Mouse (Mus musculus): Measurements from ENCODE around the gene Prr22. TPM values are rescaled to one million over a fixed set of nuclear protein-coding genes. Genes with fewer than 3 reads are reported as not detected.

Gene Prr22
- 0.84 and 1.5 TPM in 2 replicates for polyA plus RNA-seq (2015; fragmentation: Nextera tagmentation; extraction: Ambion mirVana)

GRCm38 (mm10) chr17:56769950-56770349 lies at the start of gene Prr22:
TSS of gene Prr22 (plus strand) at chr17:56770250.
- no peak within 1 kb of the TSS for H3K9ac ChIP-seq (ENCODE audit: low read length)
- no peak for ATAC-seq (ENCODE audit: low read depth)
- peaks cover 5% of the 10 kb centered on the region for H3K4me1 ChIP-seq (replicated peaks; ENCODE audit: control insufficient read depth, insufficient read depth, low read length)
- peaks cover 28% of the 10 kb centered on the region for H3K36me3 ChIP-seq (ENCODE audit: control insufficient read depth, insufficient read depth, low read length)
- H3K4me2 ChIP-seq (ENCODE audit: low read depth, low read length), result no peak within 1 kb of the TSS
- H3K9me3 ChIP-seq (ENCODE audit: control insufficient read depth, low read length), result no peaks in the 10 kb centered on the region
- no peaks in the 10 kb centered on the region for H3K27me3 ChIP-seq (ENCODE audit: control insufficient read depth, insufficient read depth, low read depth, low read length)
- H3K27ac ChIP-seq (ENCODE audit: low read length), result no peak within 1 kb of the TSS
- WGBS, result 93% methylated on average over 5 of the region's 5 CpGs
- no peak within 1 kb of the TSS for H3K4me3 ChIP-seq (ENCODE audit: low read length)

DNA sequence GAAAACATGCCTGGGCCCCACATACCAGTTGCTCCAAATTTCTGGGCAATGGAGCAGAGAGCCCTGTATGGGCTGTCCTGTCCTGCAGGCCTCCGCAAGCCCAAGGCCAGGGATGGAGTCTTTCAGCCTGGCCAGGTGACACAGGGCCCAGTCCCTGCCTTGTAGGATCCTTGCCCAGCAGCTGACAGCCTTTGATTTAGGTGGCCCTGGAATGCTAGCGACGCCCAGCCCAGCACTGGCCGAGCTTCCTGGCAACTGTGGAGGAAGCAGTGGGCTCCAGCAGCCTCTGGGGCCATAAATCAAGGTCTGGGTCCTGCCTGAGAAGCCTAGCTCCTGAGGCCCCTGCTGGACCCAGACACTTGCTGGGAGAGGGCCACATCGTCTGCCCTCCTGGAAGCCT lies 47.6 kb upstream of the Prr22 start:
- Histone ChIP-seq H3K4me2 (ENCODE audit: low read depth, low read length) (no peak overlapping the region), H3K9me3 (ENCODE audit: control insufficient read depth, low read length) (peaks cover 3% of the 10 kb centered on the region), H3K4me1 (replicated peaks; ENCODE audit: control insufficient read depth, insufficient read depth, low read length) (peaks cover 16% of the 10 kb centered on the region), H3K4me3 (ENCODE audit: low read length) (no peak overlapping the region), H3K27ac (ENCODE audit: low read length) (peak overlapping the region; percentile 8; the same call in 1 of the 2 replicates), H3K36me3 (ENCODE audit: control insufficient read depth, insufficient read depth, low read length) (peaks cover 17% of the 10 kb centered on the region), H3K27me3 (ENCODE audit: control insufficient read depth, insufficient read depth, low read depth, low read length) (no peaks in the 10 kb centered on the region), H3K9ac (ENCODE audit: low read length) (peak overlapping the region; percentile 24)
- WGBS, result 65% methylated on average over 5 of the region's 5 CpGs
- no peak for ATAC-seq (ENCODE audit: low read depth)

- H3K36me3 ChIP-seq (ENCODE audit: control insufficient read depth, insufficient read depth, low read length), result peaks cover 17% of the 10 kb centered on the region
These were observed 46.5 kb upstream of the Prr22 start for GRCm38 (mm10) chr17:56723419-56724161.

DNA sequence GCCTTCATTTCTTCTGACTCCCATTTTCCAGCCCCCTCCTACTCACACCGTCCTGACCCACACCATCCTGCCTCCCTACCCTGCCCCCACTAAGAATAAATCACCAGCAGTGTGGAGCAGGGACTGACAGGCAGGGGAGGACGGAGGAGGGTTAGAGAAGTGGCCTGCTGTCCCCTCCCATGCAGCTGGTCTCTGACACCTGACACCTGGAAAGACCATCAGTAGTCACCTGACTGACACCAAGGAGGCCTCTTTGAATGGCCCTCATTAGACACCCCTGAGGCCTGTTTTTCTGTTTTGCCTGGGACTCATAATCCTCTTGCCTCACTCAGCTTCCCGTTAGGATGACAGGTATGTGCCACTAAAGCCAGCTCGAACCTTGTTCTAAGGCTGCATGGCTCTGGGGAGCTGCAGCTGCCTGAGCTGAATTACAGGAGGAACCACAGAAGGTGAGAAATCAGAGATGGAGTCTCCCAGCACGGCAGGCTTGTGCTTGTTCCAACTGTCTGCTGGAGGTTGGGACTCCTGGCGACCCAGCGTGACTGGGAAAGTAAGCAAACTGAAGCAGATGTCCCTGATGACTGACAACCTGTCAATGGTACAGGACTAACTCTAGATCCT lies 42.9 kb upstream of the Prr22 start:
- 0 out of 2 replicates have a peak overlapping the region, but pooled peaks have one; percentile 40 for H3K9ac ChIP-seq (ENCODE audit: low read length)
- peaks cover 3% of the 10 kb centered on the region for H3K9me3 ChIP-seq (ENCODE audit: control insufficient read depth, low read length)
- no peaks in the 10 kb centered on the region for H3K27me3 ChIP-seq (ENCODE audit: control insufficient read depth, insufficient read depth, low read depth, low read length)
- no peak overlapping the region; the same call in 1 of the 2 replicates for H3K4me2 ChIP-seq (ENCODE audit: low read depth, low read length)
- peaks cover 11% of the 10 kb centered on the region for H3K36me3 ChIP-seq (ENCODE audit: control insufficient read depth, insufficient read depth, low read length)
- WGBS, result 14% methylated on average over 7 of the region's 7 CpGs
- peaks cover 26% of the 10 kb centered on the region for H3K4me1 ChIP-seq (replicated peaks; ENCODE audit: control insufficient read depth, insufficient read depth, low read length)
- 0 out of 2 replicates have a peak overlapping the region, but pooled peaks have one; percentile 46 for H3K27ac ChIP-seq (ENCODE audit: low read length)
- no peak for ATAC-seq (ENCODE audit: low read depth)
- H3K4me3 ChIP-seq (ENCODE audit: low read length), result no peak overlapping the region

More at GRCm38 (mm10) chr17:56723419-56724161, 46.5 kb upstream of the Prr22 start:
- peaks cover 3% of the 10 kb centered on the region for H3K9me3 ChIP-seq (ENCODE audit: control insufficient read depth, low read length)
- no peaks in the 10 kb centered on the region for H3K27me3 ChIP-seq (ENCODE audit: control insufficient read depth, insufficient read depth, low read depth, low read length)
- H3K27ac ChIP-seq (ENCODE audit: low read length), result no peak overlapping the region
- H3K4me2 ChIP-seq (ENCODE audit: low read depth, low read length), result no peak overlapping the region
- no peak overlapping the region for H3K4me3 ChIP-seq (ENCODE audit: low read length)
- no peak overlapping the region for H3K9ac ChIP-seq (ENCODE audit: low read length)
- ATAC-seq (ENCODE audit: low read depth), result no peak
- peaks cover 24% of the 10 kb centered on the region for H3K4me1 ChIP-seq (replicated peaks; ENCODE audit: control insufficient read depth, insufficient read depth, low read length)
- 68% methylated on average over 11 of the region's 11 CpGs for WGBS

GRCm38 (mm10) chr17:56727659-56728058 lies 42.4 kb upstream of the Prr22 start:
- peak overlapping the region; percentile 40; the same call in 1 of the 2 replicates for H3K9ac ChIP-seq (ENCODE audit: low read length)
- peaks cover 26% of the 10 kb centered on the region for H3K4me1 ChIP-seq (replicated peaks; ENCODE audit: control insufficient read depth, insufficient read depth, low read length)
- peak overlapping the region; percentile 23 for H3K4me2 ChIP-seq (ENCODE audit: low read depth, low read length)
- H3K4me3 ChIP-seq (ENCODE audit: low read length), result no peak overlapping the region
- H3K9me3 ChIP-seq (ENCODE audit: control insufficient read depth, low read length), result peaks cover 3% of the 10 kb centered on the region
- ATAC-seq (ENCODE audit: low read depth), result peak; percentile 19
- no peaks in the 10 kb centered on the region for H3K27me3 ChIP-seq (ENCODE audit: control insufficient read depth, insufficient read depth, low read depth, low read length)
- 0 out of 2 replicates have a peak overlapping the region, but pooled peaks have one; percentile 46 for H3K27ac ChIP-seq (ENCODE audit: low read length)
- peaks cover 8% of the 10 kb centered on the region for H3K36me3 ChIP-seq (ENCODE audit: control insufficient read depth, insufficient read depth, low read length)
- WGBS, result 9% methylated on average over 12 of the region's 12 CpGs

DNA sequence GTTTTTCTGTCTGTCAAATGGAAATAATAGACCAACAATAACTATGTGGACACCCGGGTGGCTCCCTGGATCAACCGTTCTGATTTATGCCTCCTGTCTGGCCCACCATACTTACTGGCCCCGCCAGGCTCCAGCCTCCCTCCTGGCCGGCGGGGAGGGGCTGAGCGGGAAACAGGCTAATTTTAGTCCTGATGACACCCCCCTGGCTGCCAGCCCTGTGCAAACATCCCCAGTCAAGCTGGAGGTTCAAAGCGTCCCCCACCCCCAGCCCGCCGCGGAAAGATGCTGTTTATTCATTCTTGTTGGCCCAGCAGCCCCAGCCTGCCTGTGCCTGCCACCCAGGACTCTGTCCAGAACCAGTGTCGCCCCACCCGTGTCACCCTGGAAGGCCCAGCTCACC lies 41.9 kb upstream of the Prr22 start:
- Histone ChIP-seq H3K9ac (ENCODE audit: low read length) (peak overlapping the region; percentile 44; the same call in 1 of the 2 replicates), H3K4me2 (ENCODE audit: low read depth, low read length) (peak overlapping the region; percentile 23), H3K9me3 (ENCODE audit: control insufficient read depth, low read length) (peaks cover 3% of the 10 kb centered on the region), H3K36me3 (ENCODE audit: control insufficient read depth, insufficient read depth, low read length) (peaks cover 5% of the 10 kb centered on the region), H3K4me3 (ENCODE audit: low read length) (no peak overlapping the region), H3K27ac (ENCODE audit: low read length) (peak overlapping the region; percentile 21; the same call in 1 of the 2 replicates), H3K4me1 (replicated peaks; ENCODE audit: control insufficient read depth, insufficient read depth, low read length) (peaks cover 25% of the 10 kb centered on the region), H3K27me3 (ENCODE audit: control insufficient read depth, insufficient read depth, low read depth, low read length) (no peaks in the 10 kb centered on the region)
- 4% methylated on average over 12 of the region's 12 CpGs for WGBS
- ATAC-seq (ENCODE audit: low read depth), result peak; percentile 76

- Histone ChIP-seq H3K9me3 (ENCODE audit: control insufficient read depth, low read length) (peaks cover 3% of the 10 kb centered on the region), H3K9ac (ENCODE audit: low read length) (peak overlapping the region; percentile 28; the same call in 1 of the 2 replicates), H3K4me2 (ENCODE audit: low read depth, low read length) (no peak overlapping the region), H3K27me3 (ENCODE audit: control insufficient read depth, insufficient read depth, low read depth, low read length) (no peaks in the 10 kb centered on the region), H3K27ac (ENCODE audit: low read length) (peak overlapping the region; percentile 27; the same call in 1 of the 2 replicates), H3K36me3 (ENCODE audit: control insufficient read depth, insufficient read depth, low read length) (peaks cover 4% of the 10 kb centered on the region; the same call in 1 of the 2 replicates), H3K4me3 (ENCODE audit: low read length) (no peak overlapping the region), H3K4me1 (replicated peaks; ENCODE audit: control insufficient read depth, insufficient read depth, low read length) (peaks cover 22% of the 10 kb centered on the region)
- 41% methylated on average over 6 of the region's 6 CpGs for WGBS
- no peak for ATAC-seq (ENCODE audit: low read depth)
These were observed 40.9 kb upstream of the Prr22 start for GRCm38 (mm10) chr17:56729151-56729550.

GRCm38 (mm10) chr17:56729656-56730055 lies 40.4 kb upstream of the Prr22 start:
- peaks cover 22% of the 10 kb centered on the region for H3K4me1 ChIP-seq (replicated peaks; ENCODE audit: control insufficient read depth, insufficient read depth, low read length)
- no peak overlapping the region for H3K4me3 ChIP-seq (ENCODE audit: low read length)
- H3K27ac ChIP-seq (ENCODE audit: low read length), result no peak overlapping the region
- peaks cover 3% of the 10 kb centered on the region for H3K9me3 ChIP-seq (ENCODE audit: control insufficient read depth, low read length)
- H3K4me2 ChIP-seq (ENCODE audit: low read depth, low read length), result no peak overlapping the region
- 72% methylated on average over 2 of the region's 2 CpGs for WGBS
- ATAC-seq (ENCODE audit: low read depth), result no peak
- no peaks in the 10 kb centered on the region for H3K27me3 ChIP-seq (ENCODE audit: control insufficient read depth, insufficient read depth, low read depth, low read length)
- peaks cover 4% of the 10 kb centered on the region; the same call in 1 of the 2 replicates for H3K36me3 ChIP-seq (ENCODE audit: control insufficient read depth, insufficient read depth, low read length)
- no peak overlapping the region for H3K9ac ChIP-seq (ENCODE audit: low read length)

DNA sequence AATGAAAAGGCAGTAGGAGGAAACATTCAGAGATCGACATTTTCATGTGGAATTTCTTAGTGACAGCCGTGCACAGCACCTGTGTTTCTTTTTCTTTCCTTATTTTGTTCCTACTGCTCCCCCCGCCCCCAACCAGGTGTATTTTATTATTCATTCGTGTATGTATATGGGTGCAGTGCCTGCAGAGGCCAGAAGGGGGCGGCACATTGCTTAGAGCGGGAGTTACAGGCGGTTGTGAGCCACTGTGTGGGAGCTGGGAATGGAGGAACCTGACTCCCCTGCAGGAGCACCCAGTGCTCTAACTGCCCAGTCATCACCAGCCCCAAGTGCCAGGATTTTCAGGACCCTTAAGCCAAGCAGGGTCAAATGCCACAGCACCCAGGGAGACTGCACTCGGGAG lies 33.5 kb upstream of the Prr22 start:
- no peak overlapping the region for H3K9ac ChIP-seq (ENCODE audit: low read length)
- no peaks in the 10 kb centered on the region for H3K36me3 ChIP-seq (ENCODE audit: control insufficient read depth, insufficient read depth, low read length)
- no peak overlapping the region for H3K27ac ChIP-seq (ENCODE audit: low read length)
- no peak overlapping the region for H3K4me2 ChIP-seq (ENCODE audit: low read depth, low read length)
- H3K4me1 ChIP-seq (replicated peaks; ENCODE audit: control insufficient read depth, insufficient read depth, low read length), result no peaks in the 10 kb centered on the region
- H3K4me3 ChIP-seq (ENCODE audit: low read length), result no peak overlapping the region
- H3K27me3 ChIP-seq (ENCODE audit: control insufficient read depth, insufficient read depth, low read depth, low read length), result no peaks in the 10 kb centered on the region; the same call in 1 of the 2 replicates
- WGBS, result 35% methylated on average over 8 of the region's 8 CpGs
- ATAC-seq (ENCODE audit: low read depth), result no peak
- H3K9me3 ChIP-seq (ENCODE audit: control insufficient read depth, low read length), result peaks cover 2% of the 10 kb centered on the region; the same call in 1 of the 2 replicates

Measured in lung, embryonic 16.5 days (tissue).